Mouse (Mus musculus) stomach, embryonic 15.5 days (tissue): ENCODE results near the gene Fam151a. TPM values are rescaled to one million over a fixed set of nuclear protein-coding genes. Genes with fewer than 3 reads are reported as not detected.
"Not testable (repeated sequence)": the region's sequence is repeated elsewhere in the genome, so short reads cannot be mapped to it uniquely, and the experiment has no call there.

Source experiments
- ATAC-seq: fragments of 200-750 bp; cut with Nextera tagmentation; 2 replicates; pipeline ENCODE4 v1.8.0; 2017; ENCODE audit warnings: low read depth, moderate number of reproducible peaks, moderate TSS enrichment; ENCODE audit not compliant: insufficient read depth, low FRiP score
- H3K27ac ChIP-seq: fragments of 300-500 bp; sonication (generic); 2 replicates; pipeline ENCODE4 v1.5.1; 2015; ENCODE audit warnings: mild to moderate bottlenecking, inconsistent platforms
- H3K27me3 ChIP-seq: fragments of 300-500 bp; sonication (generic); replicated peaks from 2 replicates; pipeline ENCODE4 v1.6.1; 2015; ENCODE audit warnings: inconsistent platforms
- H3K36me3 ChIP-seq: fragments of 300-500 bp; sonication (generic); 2 replicates; pipeline ENCODE4 v1.6.1; 2015; ENCODE audit warnings: inconsistent platforms
- H3K4me1 ChIP-seq: fragments of 300-500 bp; sonication (generic); 2 replicates; pipeline ENCODE4 v1.6.1; 2015; ENCODE audit warnings: inconsistent platforms
- H3K4me2 ChIP-seq: fragments of 300-500 bp; sonication (generic); 2 replicates; pipeline ENCODE4 v1.6.1; 2015; ENCODE audit warnings: mild to moderate bottlenecking, inconsistent platforms
- H3K4me3 ChIP-seq: fragments of 300-500 bp; sonication (generic); replicated peaks from 2 replicates; pipeline ENCODE4 v1.5.1; 2015; ENCODE audit warnings: inconsistent platforms
- H3K9ac ChIP-seq: fragments of 300-500 bp; sonication (generic); 2 replicates; pipeline ENCODE4 v1.6.1; 2015; ENCODE audit warnings: inconsistent platforms
- H3K9me3 ChIP-seq: fragments of 300-500 bp; sonication (generic); 2 replicates; pipeline ENCODE4 v1.6.1; 2016; ENCODE audit warnings: inconsistent platforms
- WGBS: fragments of 180-500 bp; shearing (Covaris S2); methylation state at CpG from one replicate; pipeline ENCODE4 v1.1.7; 2015; 5-methylcytosine and 5-hydroxymethylcytosine counted together
- polyA plus RNA-seq: library from polyadenylated mRNA; unstranded; fragments of >200 nt; fragmentation: Nextera tagmentation; extraction: Ambion mirVana; gene quantifications from 2 replicates; pipeline ENCODE4 v1.2.1, GENCODE M21; 2015

Fam151a gene
- polyA plus RNA-seq, 1 experiment from 2014 or later, result 8.8 TPM

GRCm38 (mm10) chr4:106730814-106731213 lies 2.9 kb upstream of the Fam151a start, which contains the start of gene Mroh7:
Gene Mroh7, minus strand, starts transcription at chr4:106730925.
- H3K36me3 ChIP-seq, result no peaks in the 10 kb centered on the region
- H3K9ac ChIP-seq, result no peak within 1 kb of the TSS
- H3K27ac ChIP-seq, result no peak within 1 kb of the TSS
- no peak within 1 kb of the TSS for H3K4me2 ChIP-seq
- H3K27me3 ChIP-seq, result no peaks in the 10 kb centered on the region
- H3K4me3 ChIP-seq, result no peak within 1 kb of the TSS
- H3K9me3 ChIP-seq, result no peaks in the 10 kb centered on the region
- WGBS, result 65% methylated on average over 7 of the region's 7 CpGs
- ATAC-seq, result no peak
- 0 out of 2 replicates have a peak, but pooled peaks cover 4% of the 10 kb centered on the region for H3K4me1 ChIP-seq

- not testable (repeated sequence) for H3K9me3 ChIP-seq, H3K9ac ChIP-seq, H3K27me3 ChIP-seq, H3K36me3 ChIP-seq, ATAC-seq, H3K27ac ChIP-seq, H3K4me2 ChIP-seq, H3K4me3 ChIP-seq, H3K4me1 ChIP-seq
- WGBS, result 73% methylated on average over 1 of the region's 1 CpGs
Observed at GRCm38 (mm10) chr4:106736884-106737283, 3.2 kb downstream of the Fam151a start.

GRCm38 (mm10) chr4:106737904-106738303 lies 4.2 kb downstream of the Fam151a start:
- Histone ChIP-seq H3K27ac (no peak overlapping the region), H3K9ac (no peak overlapping the region), H3K36me3 (no peaks in the 10 kb centered on the region), H3K27me3 (no peaks in the 10 kb centered on the region), H3K4me1 (0 out of 2 replicates have a peak, but pooled peaks cover 4% of the 10 kb centered on the region), H3K9me3 (no peaks in the 10 kb centered on the region), H3K4me2 (no peak overlapping the region), H3K4me3 (no peak overlapping the region)
- WGBS, result 57% methylated on average over 3 of the region's 3 CpGs
- ATAC-seq, result no peak

GRCm38 (mm10) chr4:106745862-106746261 lies 12.2 kb downstream of the Fam151a start:
- Histone ChIP-seq H3K4me3 (no peak overlapping the region), H3K9me3 (no peaks in the 10 kb centered on the region), H3K27ac (no peak overlapping the region), H3K36me3 (no peaks in the 10 kb centered on the region), H3K4me1 (peaks cover 10% of the 10 kb centered on the region; the same call in 1 of the 2 replicates), H3K27me3 (no peaks in the 10 kb centered on the region), H3K4me2 (no peak overlapping the region), H3K9ac (no peak overlapping the region)
- no peak for ATAC-seq
- WGBS, result 78% methylated on average over 7 of the region's 7 CpGs

- ATAC-seq, result no peak
- H3K27ac ChIP-seq, result no peak overlapping the region
- H3K4me1 ChIP-seq, result peaks cover 10% of the 10 kb centered on the region; the same call in 1 of the 2 replicates
- no peaks in the 10 kb centered on the region for H3K9me3 ChIP-seq
- H3K27me3 ChIP-seq, result no peaks in the 10 kb centered on the region
- H3K9ac ChIP-seq, result no peak overlapping the region
- H3K4me2 ChIP-seq, result no peak overlapping the region
- 92% methylated on average over 1 of the region's 1 CpGs for WGBS
- H3K36me3 ChIP-seq, result no peaks in the 10 kb centered on the region
- H3K4me3 ChIP-seq, result no peak overlapping the region
Observed at GRCm38 (mm10) chr4:106747001-106747580, 13.4 kb downstream of the Fam151a start.

- no peak overlapping the region for H3K27ac ChIP-seq
- H3K9me3 ChIP-seq, result no peaks in the 10 kb centered on the region
- 11% methylated on average over 7 of the region's 7 CpGs for WGBS
- no peaks in the 10 kb centered on the region for H3K27me3 ChIP-seq
- no peaks in the 10 kb centered on the region for H3K36me3 ChIP-seq
- peak overlapping the region; percentile 43 for H3K4me2 ChIP-seq
- H3K9ac ChIP-seq, result no peak overlapping the region
- peak overlapping the region; percentile 18; the same call in 1 of the 2 replicates for H3K4me3 ChIP-seq
- H3K4me1 ChIP-seq, result peaks cover 10% of the 10 kb centered on the region; the same call in 1 of the 2 replicates
- ATAC-seq, result peak; percentile 74
Observed at GRCm38 (mm10) chr4:106749699-106750098, 16.0 kb downstream of the Fam151a start.

GRCm38 (mm10) chr4:106751726-106752125 lies 18.0 kb downstream of the Fam151a start:
- Histone ChIP-seq H3K9ac (no peak overlapping the region), H3K4me1 (peaks cover 10% of the 10 kb centered on the region; the same call in 1 of the 2 replicates), H3K4me2 (no peak overlapping the region), H3K4me3 (no peak overlapping the region), H3K27me3 (no peaks in the 10 kb centered on the region), H3K27ac (no peak overlapping the region), H3K9me3 (no peaks in the 10 kb centered on the region), H3K36me3 (no peaks in the 10 kb centered on the region)
- ATAC-seq, result no peak
- WGBS, result 92% methylated on average over 6 of the region's 6 CpGs

GRCm38 (mm10) chr4:106764166-106764565 lies 30.5 kb downstream of the Fam151a start:
- no peak overlapping the region for H3K4me2 ChIP-seq
- H3K27me3 ChIP-seq, result no peaks in the 10 kb centered on the region
- no peak for ATAC-seq
- no peaks in the 10 kb centered on the region for H3K4me1 ChIP-seq
- H3K36me3 ChIP-seq, result no peaks in the 10 kb centered on the region
- H3K9me3 ChIP-seq, result no peaks in the 10 kb centered on the region
- H3K4me3 ChIP-seq, result no peak overlapping the region
- H3K27ac ChIP-seq, result no peak overlapping the region
- 78% methylated on average over 7 of the region's 7 CpGs for WGBS
- H3K9ac ChIP-seq, result no peak overlapping the region

GRCm38 (mm10) chr4:106769306-106769705 lies 35.6 kb downstream of the Fam151a start:
- H3K4me3 ChIP-seq, result no peak overlapping the region
- no peak for ATAC-seq
- H3K27ac ChIP-seq, result no peak overlapping the region
- 81% methylated on average over 2 of the region's 2 CpGs for WGBS
- H3K4me2 ChIP-seq, result no peak overlapping the region
- H3K36me3 ChIP-seq, result no peaks in the 10 kb centered on the region
- no peaks in the 10 kb centered on the region for H3K27me3 ChIP-seq
- H3K9ac ChIP-seq, result no peak overlapping the region
- H3K9me3 ChIP-seq, result no peaks in the 10 kb centered on the region
- no peaks in the 10 kb centered on the region for H3K4me1 ChIP-seq

GRCm38 (mm10) chr4:106772558-106772957 lies 38.9 kb downstream of the Fam151a start:
- H3K4me2 ChIP-seq, result no peak overlapping the region
- H3K27me3 ChIP-seq, result no peaks in the 10 kb centered on the region
- ATAC-seq, result no peak
- H3K36me3 ChIP-seq, result no peaks in the 10 kb centered on the region
- WGBS, result 89% methylated on average over 1 of the region's 1 CpGs
- 0 out of 2 replicates have a peak, but pooled peaks cover 2% of the 10 kb centered on the region for H3K4me1 ChIP-seq
- H3K9ac ChIP-seq, result no peak overlapping the region
- no peak overlapping the region for H3K4me3 ChIP-seq
- no peak overlapping the region for H3K27ac ChIP-seq
- H3K9me3 ChIP-seq, result no peaks in the 10 kb centered on the region

- WGBS, result 86% methylated on average over 6 of the region's 6 CpGs
- ATAC-seq, H3K9ac ChIP-seq, H3K4me2 ChIP-seq, H3K4me3 ChIP-seq, H3K27me3 ChIP-seq, H3K9me3 ChIP-seq, H3K27ac ChIP-seq, H3K36me3 ChIP-seq: not testable (repeated sequence)
- H3K4me1 ChIP-seq, result peaks cover 17% of the 10 kb centered on the region
Observed at GRCm38 (mm10) chr4:106775767-106776166, 42.1 kb downstream of the Fam151a start.

- Histone ChIP-seq H3K27me3 (no peaks in the 10 kb centered on the region), H3K4me2 (no peak overlapping the region), H3K27ac (no peak overlapping the region), H3K9ac (no peak overlapping the region), H3K4me1 (peaks cover 17% of the 10 kb centered on the region), H3K36me3 (no peaks in the 10 kb centered on the region), H3K9me3 (no peaks in the 10 kb centered on the region), H3K4me3 (no peak overlapping the region)
- ATAC-seq, result no peak
- 25% methylated on average over 3 of the region's 3 CpGs for WGBS
Observed at GRCm38 (mm10) chr4:106776998-106777397, 43.3 kb downstream of the Fam151a start.
